Mouse (Mus musculus) stomach, postnatal 0 days (tissue): ENCODE measurements around the gene Slc10a1.

ENCODE experiments used
- CTCF ChIP-seq: IDR thresholded peaks from 2 replicates; pipeline ENCODE4 v1.5.1; 2016; ENCODE audit warnings: antibody characterized with exemption, low read depth, mild to moderate bottlenecking, moderate library complexity
- EP300 ChIP-seq: optimal IDR thresholded peaks from 2 replicates; pipeline ENCODE3; 2016; ENCODE audit warnings: antibody characterized with exemption

- TF ChIP-seq EP300 (no peak), CTCF (no peak)
Measured at GRCm38 (mm10) chr12:80983695-80984094, 15.2 kb upstream of the Slc10a1 start.
